Mouse (Mus musculus): ENCODE measurements around the gene Fstl4.

- TF ChIP-seq CTCF (IDR thresholded peaks at IDR 0.05; ENCODE audit: low read depth) (no peak), EP300 (IDR thresholded peaks at IDR 0.05; ENCODE audit: low read depth) (no peak)
These were observed 239.4 kb downstream of the Fstl4 start for GRCm38 (mm10) chr11:53003811-53004210.

Data from liver, postnatal 0 days (tissue).